Mouse (Mus musculus): ENCODE data around the gene Nxt1.

DNA sequence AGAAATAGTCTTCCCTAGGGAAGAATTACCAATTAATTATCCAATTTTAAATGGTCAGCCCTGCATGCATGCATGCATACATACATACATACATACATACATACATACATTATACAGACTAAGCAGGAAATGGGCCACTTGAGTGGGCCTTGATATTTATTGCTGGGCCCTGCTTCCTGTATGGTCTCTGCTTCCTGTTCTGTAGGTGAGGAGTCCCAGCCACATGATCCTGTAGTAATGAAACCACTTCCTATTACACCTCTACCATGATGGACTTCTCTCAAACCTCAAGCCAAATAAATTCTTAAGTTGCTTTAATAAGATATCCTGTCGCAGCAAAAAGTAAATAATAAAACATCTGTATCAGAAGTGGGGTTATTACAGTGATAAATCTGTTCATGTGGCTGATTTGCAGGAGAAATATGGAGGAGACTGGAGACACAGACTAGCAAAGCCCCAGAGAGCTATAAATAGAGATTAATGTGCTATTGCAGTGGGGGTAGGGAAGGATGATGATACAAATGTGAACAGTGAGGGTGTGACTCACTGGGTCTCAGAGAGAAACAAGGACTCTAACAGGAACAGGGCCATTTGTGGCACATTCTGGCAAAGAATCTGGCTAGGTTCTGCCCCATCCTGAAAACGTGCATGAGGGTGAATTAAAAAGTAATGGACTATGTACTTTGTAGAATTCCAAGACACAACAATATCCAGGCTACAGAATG, 47.0 kb downstream of the Nxt1 start:
- no peak for TF ChIP-seq POLR2A (IDR thresholded peaks at IDR 0.05; ENCODE audit: low read depth, low read length)
- TF ChIP-seq CTCF (IDR thresholded peaks at IDR 0.05; ENCODE audit: extremely low read depth, insufficient read length, insufficient replicate concordance, low read depth, low read length), result no peak
